Mouse (Mus musculus) cerebellum, postnatal 10 days (tissue): Measurements from ENCODE around the gene Krt35.

ENCODE experiments used
- DNase-seq, 2 experiments: peaks; one replicate each; pipeline ENCODE4 v3.0.0; 2021; ENCODE audit warnings: mixed read lengths in 2 of 2

Gene Krt35

DNA sequence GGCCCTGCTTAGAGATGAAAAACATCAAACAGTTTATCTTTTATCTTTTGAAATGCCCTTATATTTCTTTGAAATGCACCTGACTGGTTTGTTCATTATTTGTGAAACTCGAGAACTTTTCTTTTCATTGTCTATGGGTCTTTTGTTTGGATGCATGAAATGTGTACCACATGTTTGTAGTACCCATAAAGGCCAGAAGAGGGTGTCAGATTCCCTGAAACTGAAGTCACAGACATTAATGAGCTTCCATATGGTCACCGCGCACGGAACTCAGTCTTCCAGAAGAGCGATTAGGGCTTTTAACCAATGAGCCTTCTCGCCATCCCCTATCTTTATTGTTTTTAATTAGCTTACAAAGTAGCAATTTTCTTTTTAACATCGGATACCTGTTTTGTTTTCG lies 37.2 kb downstream of the Krt35 start:
- DNase-seq = peak; percentile 47 to 58

DNA sequence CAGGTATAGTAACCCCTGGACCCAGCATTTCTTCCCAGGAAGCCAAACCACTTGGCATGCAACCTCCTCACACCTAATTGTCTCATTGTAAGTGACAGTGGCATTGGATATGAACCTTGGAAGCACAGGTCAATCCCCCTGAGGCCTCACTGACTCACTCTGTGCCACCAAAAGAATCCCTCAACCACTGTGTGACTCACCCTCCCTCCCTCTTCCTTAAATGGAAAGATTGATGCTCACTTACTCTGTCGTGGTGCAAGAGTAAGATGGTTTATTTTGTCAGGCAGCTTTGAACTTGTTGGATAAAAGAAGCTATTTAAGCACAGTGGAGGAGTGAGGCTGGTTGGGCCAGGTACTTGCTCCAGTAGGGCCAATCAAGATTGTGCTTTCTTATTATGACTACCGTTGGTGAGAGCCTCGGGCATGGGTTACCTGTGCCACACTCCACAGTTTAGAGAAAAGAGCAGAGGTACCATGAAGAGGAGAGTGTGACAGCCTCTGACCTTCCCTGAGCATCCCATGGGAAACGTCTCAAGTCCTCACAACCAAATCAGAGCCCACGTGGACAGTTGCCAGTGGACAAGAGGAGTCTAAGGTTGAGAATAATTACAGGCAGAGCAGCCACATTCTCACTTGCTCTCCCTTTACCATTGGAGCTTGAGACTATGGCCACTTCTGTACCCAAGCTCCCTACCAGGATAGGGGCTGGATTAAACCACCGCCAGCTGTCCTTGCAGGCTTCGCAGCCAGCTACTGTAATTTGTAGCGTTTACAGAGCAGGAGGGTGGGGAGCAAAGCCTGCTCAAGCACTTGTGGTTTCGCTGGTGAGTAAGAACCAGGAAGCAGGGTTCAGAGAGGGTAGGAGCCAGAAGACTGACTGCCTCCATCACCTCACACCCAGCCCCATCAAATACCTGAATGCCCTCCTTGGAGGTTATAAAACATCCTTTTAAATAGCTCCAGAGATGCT lies 40.1 kb downstream of the Krt35 start:
- peak; percentile 31 to 39 for DNase-seq

DNA sequence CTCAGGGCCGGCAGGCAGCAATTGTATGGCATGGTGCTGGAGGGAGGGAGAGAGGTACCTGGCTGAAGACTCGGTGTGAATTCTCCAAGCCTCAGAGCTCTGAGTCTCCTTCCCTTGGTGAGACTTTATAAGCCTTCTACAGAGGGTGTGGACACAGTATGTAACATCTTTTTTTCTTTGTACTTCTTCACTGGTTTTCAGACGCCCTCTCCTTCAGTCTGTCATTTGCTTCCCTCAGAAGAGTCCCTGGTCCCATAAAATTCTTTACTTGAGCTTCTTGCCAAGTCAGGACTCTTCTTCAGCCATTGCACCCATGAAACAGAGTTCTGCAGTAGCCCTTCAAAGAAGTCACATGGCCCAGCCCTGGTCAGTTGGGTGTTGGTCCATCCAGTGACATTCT lies 45.6 kb downstream of the Krt35 start, which contains the start of gene Krt31:
Krt31 (minus strand) TSS at position 101 of the 400 bp plus-strand sequence.
- no peak for DNase-seq

DNA sequence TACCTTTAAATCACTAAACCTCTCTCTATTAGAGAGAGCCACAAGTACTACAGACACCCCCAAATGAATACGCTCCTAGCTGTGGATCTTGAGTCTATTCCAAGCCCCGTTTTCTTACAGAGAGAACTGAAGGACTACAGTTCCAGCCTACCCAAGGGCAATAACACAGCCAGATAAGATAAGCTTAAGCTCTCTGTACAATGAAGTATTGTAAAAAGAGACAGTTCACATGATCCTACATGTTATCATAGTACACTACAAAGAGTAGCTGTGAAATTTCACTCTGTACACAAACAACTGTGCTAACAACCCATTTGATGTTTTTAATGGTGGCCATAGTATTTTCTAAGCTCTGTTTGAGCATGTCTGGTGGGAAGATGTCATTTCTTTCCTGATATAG lies 48.8 kb downstream of the Krt35 start:
- no peak for DNase-seq

DNA sequence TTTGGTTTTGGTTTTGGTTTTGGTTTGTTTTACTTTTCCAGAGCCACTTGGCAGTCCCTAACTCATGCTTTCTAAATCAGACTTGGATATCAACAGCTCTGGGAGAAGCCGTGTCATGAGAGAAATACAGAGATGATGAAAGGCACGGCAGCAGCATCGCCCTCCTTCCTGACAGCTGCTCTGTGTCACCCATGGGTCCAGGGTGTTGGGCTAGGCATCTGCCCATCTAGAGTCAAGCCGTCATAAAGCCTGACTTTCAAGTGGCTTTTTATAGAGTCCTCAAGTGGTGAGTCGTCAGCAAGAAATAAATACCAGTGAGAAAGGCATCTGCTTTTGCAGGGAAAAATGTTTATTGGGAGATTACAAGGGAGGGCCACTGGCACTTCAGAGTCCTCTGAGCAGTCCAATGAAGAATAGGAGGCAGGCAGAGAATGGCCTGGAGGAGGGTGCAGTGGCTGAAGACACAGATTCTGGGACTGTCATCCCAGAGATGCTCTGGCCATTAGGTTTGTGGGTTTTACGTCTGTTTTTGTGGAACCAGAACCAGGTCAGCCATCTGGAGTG lies 49.7 kb downstream of the Krt35 start:
- no peak for DNase-seq
